Mouse (Mus musculus): ENCODE measurements around the gene Uchl4. TPM values are rescaled to one million over a fixed set of nuclear protein-coding genes. Genes with fewer than 3 reads are reported as not detected.
"Not testable (repeated sequence)": the region's sequence is repeated elsewhere in the genome, so short reads cannot be mapped to it uniquely, and the experiment has no call there.

The Uchl4 gene
- total RNA-seq (2021), result 1 to 10 TPM; 2.8 to 2.9 TPM
- long read RNA-seq, experiment 1, result 0 reads
- long read RNA-seq, experiment 2, partial matches to known transcripts, result 0 of 1 reads
- long read RNA-seq, experiment 2, other reads (novel, unspliced or antisense), result 0 of 1 reads

GRCm38 (mm10) chr9:64234768-64235435, at the start of gene Uchl4:
Uchl4 (plus strand) TSS chr9:64235201.
- Histone ChIP-seq H3K27ac (peak within 1 kb of the TSS; percentile 36; the same call in 1 of the 2 replicates), H3K4me3 (no peak within 1 kb of the TSS)
- DNase-seq (ENCODE audit: low spot score in 2 of 2), result no peak
- TF ChIP-seq CTCF (conservative IDR thresholded peaks at IDR 0.05), result no peak

DNA sequence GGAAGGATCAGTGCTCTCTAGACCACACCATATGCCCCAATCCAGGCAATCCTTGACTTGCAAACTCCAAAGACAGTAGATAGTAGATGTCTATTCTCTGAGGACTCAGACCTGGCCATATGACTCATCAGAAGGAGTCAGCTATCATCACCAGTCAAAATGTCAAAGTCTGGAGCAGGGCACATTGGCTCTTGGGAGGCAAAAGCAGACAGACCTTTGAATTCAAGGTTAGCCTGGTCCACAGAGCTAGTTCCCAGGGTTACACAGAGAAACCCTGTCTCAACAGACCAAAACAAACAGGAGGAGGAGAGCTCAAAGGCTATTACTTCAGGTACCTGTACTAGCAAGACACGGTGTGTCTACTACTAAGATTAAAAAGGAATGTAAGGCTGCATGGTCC, 41.1 kb upstream of the Uchl4 start:
- Histone ChIP-seq H3K27ac (no peak overlapping the region), H3K4me3 (no peak overlapping the region)
- DNase-seq (ENCODE audit: low spot score in 2 of 2), result no peak
- no peak for TF ChIP-seq CTCF (conservative IDR thresholded peaks at IDR 0.05)

DNA sequence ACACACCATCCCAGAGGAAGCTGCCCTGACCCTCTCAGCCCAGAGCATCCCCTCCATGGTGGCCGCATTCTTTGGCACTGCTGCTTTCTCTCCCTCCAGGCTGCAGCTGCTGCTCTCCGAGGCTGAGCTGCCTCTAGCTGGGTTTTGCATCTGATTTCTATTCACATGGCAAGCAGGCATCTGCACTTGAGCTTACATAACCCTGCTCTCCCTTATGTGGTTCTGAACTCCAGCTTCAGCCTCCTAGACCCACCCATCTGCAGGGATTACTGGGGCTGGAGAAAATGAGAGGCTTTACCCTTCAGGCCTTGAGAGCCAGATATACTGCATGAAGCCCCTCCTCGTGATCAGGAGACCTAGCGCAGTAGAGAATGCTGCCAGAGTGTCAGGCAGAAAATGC, 39.4 kb upstream of the Uchl4 start:
- TF ChIP-seq CTCF (conservative IDR thresholded peaks at IDR 0.05), result no peak
- peak; percentile 58 to 78 for DNase-seq (ENCODE audit: low spot score in 2 of 2)
- Histone ChIP-seq H3K27ac (peak overlapping the region; percentile 90), H3K4me3 (no peak overlapping the region)

GRCm38 (mm10) chr9:64197524-64197923, 37.5 kb upstream of the Uchl4 start:
- Histone ChIP-seq H3K27ac (no peak overlapping the region), H3K4me3 (no peak overlapping the region)
- no peak for TF ChIP-seq CTCF (conservative IDR thresholded peaks at IDR 0.05)
- DNase-seq (ENCODE audit: low spot score in 2 of 2), result no peak

DNA sequence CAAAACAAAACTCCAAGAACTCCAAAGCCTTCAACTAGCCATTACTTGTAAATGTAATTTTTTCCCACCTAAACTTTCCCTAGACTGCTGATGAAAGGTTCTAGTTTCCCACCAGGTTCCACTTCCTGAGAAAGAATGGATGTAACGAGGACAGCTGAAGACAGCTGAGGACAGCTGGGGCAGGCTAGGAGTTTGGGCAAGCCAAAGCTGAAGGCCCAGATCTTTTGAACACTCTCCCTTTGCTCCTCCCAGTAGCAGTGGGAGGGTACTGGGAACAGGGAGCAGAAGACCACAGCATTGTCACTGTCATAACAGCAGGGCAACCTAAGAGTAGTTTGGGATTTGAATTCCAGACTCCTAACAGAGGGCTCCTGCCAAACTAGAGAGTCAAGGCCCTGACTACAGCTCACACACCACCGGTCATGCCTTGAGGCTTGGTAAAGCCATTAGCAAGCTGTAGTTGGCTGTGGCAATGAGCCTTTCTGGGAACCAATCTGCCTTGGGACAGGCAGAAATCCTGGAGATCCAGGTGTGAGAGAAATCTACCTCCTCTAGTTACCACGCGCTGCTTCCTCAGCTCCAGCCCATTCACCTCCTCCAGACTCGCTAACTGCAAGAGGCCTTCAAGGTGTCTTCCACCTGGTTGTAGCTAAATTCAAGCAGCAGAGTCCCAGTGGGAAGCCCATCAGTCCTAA, 36.8 kb upstream of the Uchl4 start:
- Histone ChIP-seq H3K27ac (no peak overlapping the region), H3K4me3 (no peak overlapping the region)
- no peak for TF ChIP-seq CTCF (conservative IDR thresholded peaks at IDR 0.05)
- no peak for DNase-seq (ENCODE audit: low spot score in 2 of 2)

- H3K27ac ChIP-seq; DNase-seq (ENCODE audit: low spot score in 2 of 2); H3K4me3 ChIP-seq: not testable (repeated sequence)
These were observed 36.1 kb upstream of the Uchl4 start for GRCm38 (mm10) chr9:64198763-64199418.

GRCm38 (mm10) chr9:64199897-64200296, 35.1 kb upstream of the Uchl4 start:
- no peak for DNase-seq (ENCODE audit: low spot score in 2 of 2)
- TF ChIP-seq CTCF (conservative IDR thresholded peaks at IDR 0.05), result no peak
- H3K4me3 ChIP-seq, result no peak overlapping the region
- no peak overlapping the region for H3K27ac ChIP-seq

DNA sequence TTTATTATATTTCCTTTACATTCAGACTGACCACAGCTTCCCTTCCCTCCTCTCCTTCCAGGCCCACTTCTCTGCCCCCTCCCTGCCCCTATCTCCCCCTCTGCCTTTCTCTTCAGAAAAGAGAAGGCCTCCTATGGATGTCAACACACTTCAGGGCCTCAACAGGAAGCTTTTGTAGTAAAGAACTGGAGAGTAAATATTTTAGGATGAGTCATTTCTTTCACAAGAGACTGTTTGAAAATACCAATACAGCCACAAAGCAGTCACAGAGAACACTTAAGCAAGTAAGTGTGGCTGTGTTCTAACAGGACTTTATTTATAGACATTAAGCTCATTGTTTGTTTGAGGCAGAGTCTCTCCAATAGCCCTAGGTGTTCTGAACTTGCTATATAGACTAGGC, 32.7 kb upstream of the Uchl4 start:
- no peak for TF ChIP-seq CTCF (conservative IDR thresholded peaks at IDR 0.05)
- Histone ChIP-seq H3K4me3 (no peak overlapping the region), H3K27ac (no peak overlapping the region)
- DNase-seq (ENCODE audit: low spot score in 2 of 2), result no peak

DNA sequence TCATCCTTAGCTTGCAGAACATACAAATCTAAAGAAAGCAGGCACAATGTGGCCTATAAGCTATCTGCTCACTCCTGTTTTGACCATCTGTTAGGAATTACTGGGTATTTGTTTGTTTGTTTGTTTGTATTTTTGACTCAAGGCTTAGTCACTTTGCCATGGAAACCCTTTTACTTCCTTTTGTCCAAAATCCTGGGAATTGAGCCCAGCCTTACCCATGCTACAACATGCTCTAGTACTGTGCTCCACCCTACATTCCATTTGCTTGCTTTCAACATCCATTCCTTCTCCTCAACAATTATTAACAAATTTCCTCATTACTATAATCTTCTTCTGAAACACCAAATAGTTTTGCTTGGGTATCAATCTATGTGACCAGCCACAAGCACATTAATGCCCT, 32.1 kb upstream of the Uchl4 start:
- DNase-seq (ENCODE audit: low spot score in 2 of 2), result no peak
- no peak overlapping the region for H3K27ac ChIP-seq
- TF ChIP-seq CTCF (conservative IDR thresholded peaks at IDR 0.05), result no peak
- H3K4me3 ChIP-seq, result no peak overlapping the region

DNA sequence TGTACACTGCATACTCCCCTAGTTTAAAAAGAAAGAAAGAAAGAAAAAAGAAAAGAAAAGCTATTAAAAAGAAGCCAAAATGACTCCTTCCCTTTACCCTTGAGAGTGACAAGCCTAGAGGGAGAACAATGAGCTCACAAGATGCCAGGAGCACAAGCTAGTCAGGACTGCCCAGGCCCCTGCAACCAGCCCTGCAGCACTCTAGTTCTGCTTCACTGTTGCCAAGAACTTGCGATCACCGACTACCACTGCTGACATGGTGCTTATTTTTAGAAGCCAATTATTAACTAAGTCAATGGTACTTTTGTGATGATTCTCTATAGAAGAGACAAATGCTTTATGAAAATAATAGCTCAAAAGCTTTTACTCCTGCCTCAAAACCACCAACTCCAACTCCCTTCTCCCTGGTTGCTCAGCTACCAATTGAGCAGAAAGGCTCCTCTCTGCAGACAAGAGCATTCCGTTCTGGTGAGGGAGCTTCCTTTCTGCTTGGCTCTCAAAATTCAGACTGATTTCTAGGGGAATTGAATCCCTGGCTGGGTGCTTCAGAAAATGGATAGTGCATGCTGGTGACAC, 27.4 kb upstream of the Uchl4 start:
- DNase-seq (ENCODE audit: low spot score in 2 of 2), result no peak
- Histone ChIP-seq H3K4me3 (no peak overlapping the region), H3K27ac (peak overlapping the region; percentile 91)
- TF ChIP-seq CTCF (conservative IDR thresholded peaks at IDR 0.05), result no peak

GRCm38 (mm10) chr9:64214452-64214851, 20.5 kb upstream of the Uchl4 start:
- no peak overlapping the region; the same call in 1 of the 2 replicates for H3K27ac ChIP-seq
- no peak overlapping the region for H3K4me3 ChIP-seq
- DNase-seq (ENCODE audit: low spot score in 2 of 2), result no peak
- no peak for TF ChIP-seq CTCF (conservative IDR thresholded peaks at IDR 0.05)

GRCm38 (mm10) chr9:64216090-64216489, 18.9 kb upstream of the Uchl4 start:
- Histone ChIP-seq H3K4me3 (no peak overlapping the region), H3K27ac (peak overlapping the region; percentile 32; the same call in 1 of the 2 replicates)
- DNase-seq (ENCODE audit: low spot score in 2 of 2), result no peak
- no peak for TF ChIP-seq CTCF (conservative IDR thresholded peaks at IDR 0.05)

DNA sequence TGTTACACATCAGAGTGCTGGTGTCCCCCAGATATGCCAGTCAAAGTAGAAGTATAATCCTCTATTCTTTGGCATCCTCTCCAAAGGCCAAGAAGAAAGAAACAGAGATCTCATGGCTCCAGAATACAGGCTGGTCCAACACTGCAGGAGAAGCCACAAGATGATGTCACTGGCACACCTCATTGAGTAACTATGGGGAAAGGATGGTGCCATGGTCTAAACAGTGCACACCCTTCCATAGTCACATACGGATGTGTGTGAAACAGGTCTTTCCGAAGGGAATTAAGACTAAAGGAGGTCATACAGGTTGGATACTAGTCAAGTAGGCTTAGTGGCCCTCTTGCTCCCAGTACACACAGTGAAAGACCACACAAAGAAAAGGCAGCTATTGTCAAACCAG, 18.4 kb upstream of the Uchl4 start:
- no peak overlapping the region for H3K4me3 ChIP-seq
- no peak for TF ChIP-seq CTCF (conservative IDR thresholded peaks at IDR 0.05)
- H3K27ac ChIP-seq, result peak overlapping the region; percentile 32; the same call in 1 of the 2 replicates
- no peak for DNase-seq (ENCODE audit: low spot score in 2 of 2)
